Mouse (Mus musculus) frontal cortex, adult 2 months (tissue): ENCODE data around the gene Cdc20b. TPM values are rescaled to one million over a fixed set of nuclear protein-coding genes. Genes with fewer than 3 reads are reported as not detected.
A peak's percentile ranks its signal among the peaks of the same experiment; 100 is the strongest.

Experiments
- DNase-seq, 2 experiments: peaks; one replicate each; pipeline ENCODE4 v3.0.0; 2022; ENCODE audit warnings: low spot score in 1 of 2; ENCODE audit errors: extremely low spot score in 1 of 2
- polyA plus RNA-seq: library from polyadenylated mRNA; depleted of rRNA; stranded (reverse); fragments of >200 nt; gene quantifications from 2 replicates; pipeline ENCODE4 v1.2.3, GENCODE M21; 2012; rRNA removed

The Cdc20b gene
- polyA plus RNA-seq, 1 experiment = 0.06 TPM

DNA sequence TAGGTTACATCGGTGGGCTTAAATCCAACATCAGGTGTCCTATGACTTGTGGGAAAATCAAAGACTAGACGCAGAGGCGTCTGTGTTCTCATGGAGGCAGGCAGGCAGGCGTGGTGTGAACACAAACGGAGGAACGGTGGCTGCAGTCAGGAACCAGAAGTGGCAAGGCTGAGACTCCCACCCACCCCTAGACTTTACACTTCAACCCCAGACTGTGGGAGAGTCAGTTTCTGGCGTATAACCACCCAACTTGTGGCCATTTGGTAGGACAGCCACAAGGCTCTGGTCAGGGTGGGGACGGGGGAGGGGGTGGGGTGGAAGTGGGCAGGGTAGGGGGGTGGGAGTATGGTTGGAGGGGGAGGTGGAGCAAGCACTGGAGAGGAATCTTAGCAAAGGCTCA lies 55.6 kb downstream of the Cdc20b start:
- no peak for DNase-seq

DNA sequence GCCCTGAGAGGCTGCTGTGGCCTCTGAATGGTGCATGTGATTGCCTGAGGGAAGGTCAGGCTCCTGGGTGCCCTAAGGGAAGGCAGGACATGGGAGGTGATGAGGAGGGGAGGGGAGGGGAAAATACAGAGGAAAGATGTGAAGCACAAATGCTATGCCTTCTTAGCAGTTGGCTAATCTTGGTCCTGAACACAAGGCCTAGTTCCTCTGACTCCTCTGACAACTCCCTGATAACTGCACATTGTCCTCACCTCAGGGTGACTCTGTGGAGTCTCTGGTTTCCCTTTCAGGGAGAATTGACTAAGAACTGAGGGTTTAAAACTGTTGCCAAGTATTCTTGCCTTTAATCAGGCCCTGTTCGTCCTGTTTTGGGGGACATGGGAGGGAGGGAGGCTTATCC lies 59.7 kb downstream of the Cdc20b start:
- no peak for DNase-seq

DNA sequence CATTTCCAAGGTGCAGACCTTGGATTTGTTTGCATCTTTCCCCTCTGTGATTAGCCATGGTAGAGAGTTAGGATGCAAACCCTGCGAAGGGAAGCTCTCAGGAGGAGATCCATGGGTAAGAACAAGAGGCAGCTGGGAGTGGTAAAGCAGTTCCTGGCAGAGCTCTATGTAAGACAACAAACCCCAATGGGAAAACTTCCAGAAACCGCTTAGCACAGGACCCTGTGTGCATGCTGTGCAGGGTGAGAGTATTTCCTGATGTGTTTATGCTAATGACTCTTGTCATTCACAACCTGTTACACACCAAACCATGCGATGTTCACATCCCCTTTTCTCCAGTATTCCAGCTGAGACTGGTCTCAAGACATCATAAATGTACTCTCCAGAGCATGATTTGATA lies 62.1 kb downstream of the Cdc20b start:
- DNase-seq = no peak

DNA sequence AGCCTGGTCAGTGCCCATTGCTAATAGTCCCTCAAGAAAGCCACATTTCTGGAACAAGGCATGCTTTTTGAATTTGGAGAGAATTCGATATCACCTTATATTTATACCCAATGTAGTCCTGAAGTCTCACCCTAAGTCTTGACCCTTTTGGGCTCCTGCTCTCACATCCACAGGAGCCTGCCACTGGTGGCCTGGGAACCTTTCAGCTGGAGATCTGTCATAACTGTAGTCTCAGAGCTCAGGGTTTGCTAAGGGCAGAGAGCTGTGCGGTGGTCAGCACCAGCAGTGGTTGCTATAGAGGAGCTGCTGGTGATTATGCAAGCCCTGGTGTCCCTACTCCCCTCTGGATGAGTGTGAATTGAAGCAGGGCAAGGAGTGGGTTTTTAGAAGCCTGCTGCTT lies 63.5 kb downstream of the Cdc20b start:
- DNase-seq = no peak

DNA sequence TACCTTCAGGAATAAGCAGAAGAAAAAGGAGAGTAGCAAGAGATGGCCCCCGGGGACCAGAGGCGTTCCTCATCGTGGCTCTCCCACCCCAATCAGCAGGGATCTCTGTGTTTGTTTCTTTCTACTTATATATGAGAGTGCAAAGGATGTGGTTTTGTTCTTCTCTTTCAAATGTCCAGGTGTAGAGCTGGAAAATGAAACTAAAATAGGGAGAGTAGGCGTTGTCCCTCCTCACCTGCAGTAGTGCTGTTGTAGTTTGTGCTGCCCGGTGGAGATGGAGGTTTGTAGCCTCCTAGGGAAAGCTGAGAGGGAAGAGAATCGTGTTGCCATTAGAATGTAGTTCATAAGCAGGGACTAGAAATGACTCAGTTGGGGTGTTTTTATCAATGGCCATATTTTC lies 66.0 kb downstream of the Cdc20b start, which contains the start of gene Gzma:
TSS of gene Gzma (minus strand) at position 103 of the 400 bp plus-strand sequence.
- DNase-seq = no peak

DNA sequence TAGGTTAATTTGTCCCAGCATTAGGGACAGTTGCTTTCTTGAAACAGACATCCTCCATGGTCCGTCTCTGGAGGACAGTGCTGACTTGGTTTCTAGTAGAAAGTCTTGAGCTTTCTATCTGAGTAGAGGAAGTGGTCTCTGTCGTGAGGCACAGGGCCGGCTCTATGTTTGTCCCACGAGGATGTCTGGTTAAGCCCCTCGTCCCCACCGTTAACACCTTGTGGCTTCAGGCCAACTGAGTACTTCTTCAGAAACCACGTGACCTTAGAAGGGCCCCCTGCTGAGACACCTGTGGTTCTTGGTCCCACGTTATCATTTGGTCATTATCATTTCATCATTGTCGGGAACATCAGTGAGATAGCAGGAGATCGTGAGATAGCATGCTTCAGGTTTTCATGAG lies 66.9 kb downstream of the Cdc20b start:
- DNase-seq = no peak

DNA sequence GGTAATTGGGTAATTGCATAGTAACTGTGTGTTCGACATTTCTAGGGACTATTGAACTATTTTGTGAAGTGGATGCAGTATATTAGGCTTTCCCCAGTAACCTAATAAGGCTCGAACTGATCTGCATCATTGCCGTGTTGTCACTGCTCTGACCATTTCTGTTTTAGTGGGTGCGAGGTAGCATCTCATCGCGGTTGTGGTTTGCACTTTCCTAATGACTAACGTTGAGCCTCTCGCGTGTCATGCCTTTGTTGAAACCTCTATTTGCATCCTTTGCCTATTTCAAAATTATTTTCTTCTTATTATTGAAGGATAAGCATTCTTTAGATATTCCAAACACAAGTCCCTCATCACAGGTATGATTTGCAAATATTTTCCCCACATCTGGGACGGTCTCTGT lies 69.8 kb downstream of the Cdc20b start:
- no peak for DNase-seq

DNA sequence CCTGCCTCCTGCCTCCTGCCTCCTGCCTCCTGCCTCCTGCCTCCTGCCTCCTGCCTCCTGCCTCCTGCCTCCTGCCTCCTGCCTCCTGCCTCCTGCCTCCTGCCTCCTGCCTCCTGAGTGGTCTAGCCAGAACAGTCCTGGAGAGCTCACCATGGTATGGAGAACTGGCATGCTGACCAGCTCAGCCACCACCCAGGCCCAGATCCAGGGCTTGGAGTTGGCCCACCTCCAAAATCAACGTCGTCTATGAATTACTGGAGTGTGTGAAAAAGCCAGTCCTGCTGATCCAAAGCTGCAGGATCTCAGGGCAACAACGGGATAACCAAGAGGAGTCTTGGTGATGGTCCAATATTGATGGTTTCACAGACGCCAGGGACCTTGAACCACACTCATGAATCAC lies 84.1 kb downstream of the Cdc20b start:
- DNase-seq = no peak

DNA sequence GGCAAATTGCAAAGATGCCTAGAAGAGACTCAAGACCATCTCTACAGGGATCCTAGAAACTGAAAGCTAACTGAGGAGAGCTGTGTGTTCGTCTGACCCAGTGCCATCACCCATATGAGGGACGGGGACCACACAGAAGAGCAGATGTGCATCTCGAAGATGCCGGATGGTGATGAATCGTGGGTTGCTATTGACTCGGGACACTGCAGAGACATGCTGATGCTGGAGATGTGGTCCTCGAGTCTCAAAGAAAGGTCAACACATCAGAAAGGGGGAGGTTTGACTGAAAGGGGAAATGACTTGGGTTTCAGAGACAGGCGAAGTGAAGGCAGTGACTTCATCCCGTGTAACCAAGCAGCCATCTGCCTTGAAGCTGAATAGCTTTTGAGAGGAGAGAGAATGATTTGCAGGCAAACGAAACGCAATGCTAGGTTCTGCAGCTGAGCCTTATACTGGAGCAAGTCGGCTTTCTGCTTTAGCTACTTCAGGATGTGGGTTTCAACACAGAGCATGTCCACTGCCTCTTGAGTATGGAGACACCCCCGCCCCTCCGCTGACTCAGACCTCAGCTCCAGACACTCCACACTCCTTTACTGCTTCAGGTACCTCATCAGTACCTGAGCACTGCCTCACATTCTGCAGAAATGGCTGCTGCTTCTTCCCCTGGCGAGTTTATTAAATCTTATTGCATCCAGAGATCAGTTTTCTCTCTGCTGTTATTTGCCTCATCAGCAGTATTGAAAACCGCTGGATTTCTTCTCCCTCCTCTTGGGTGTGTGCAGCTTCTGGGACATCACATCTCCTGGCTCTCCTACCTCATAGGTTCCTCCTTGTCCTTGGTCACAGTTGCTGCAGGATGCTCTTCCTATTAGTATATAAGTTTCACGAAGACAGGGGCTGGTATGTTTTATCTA lies 85.7 kb downstream of the Cdc20b start:
- no peak for DNase-seq

DNA sequence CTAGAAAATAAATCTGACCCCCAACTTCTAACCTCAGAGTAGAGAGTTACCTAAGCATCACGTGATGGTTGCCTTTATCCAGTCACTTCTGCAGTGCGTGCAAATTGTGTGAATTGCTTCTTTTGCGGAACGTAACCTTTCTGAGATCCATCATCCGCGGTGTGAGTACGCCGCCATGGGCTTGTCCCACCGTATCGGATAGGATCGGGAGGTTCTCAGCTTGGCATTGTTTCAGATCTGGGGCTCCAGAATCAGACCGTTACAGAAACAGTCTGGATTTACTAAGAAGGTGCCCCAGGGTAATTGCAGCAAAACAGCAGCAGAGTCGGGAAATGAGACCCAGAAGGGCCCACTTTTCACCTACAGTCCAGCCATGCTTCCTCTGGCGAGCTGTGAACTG lies 86.4 kb downstream of the Cdc20b start:
- no peak for DNase-seq

DNA sequence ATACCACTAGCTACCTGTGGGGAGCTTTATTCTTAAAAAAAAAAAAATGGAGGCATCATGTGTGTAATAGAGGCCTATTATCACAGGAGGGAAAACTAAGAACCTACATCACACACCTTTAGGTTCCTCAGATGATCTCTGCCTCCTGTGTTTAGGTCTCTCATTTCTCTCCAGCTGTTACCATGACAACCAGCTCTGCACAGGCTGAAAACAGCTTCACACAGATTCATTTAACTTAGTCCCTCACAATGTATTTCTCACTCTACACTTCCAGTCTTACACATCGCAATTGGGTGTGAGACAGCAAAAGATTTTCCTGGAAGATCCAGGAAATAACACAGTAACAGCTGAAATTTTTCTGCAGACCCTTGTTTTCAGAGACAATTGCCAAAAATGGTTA lies 95.1 kb downstream of the Cdc20b start:
- peak; percentile 1 to 47 for DNase-seq

DNA sequence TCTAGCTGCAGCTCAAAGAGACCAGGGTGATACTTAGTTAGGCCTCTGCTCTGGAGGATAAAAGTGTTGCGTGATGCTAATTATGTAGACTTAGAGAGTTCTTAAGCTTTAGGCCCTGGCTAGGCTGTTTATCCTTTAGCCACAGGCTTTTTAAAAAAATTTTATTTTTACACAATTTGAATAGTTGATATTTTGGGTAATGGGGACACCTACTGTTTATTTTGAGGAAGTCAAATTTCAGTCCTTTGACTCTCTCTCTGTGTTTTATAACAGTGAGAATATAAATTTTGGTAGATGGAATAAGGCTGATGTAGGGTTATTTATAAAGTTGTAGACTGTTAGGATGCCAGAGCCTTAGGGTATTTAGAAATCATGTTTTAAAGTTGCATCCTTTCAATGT lies 104.7 kb downstream of the Cdc20b start:
- DNase-seq = peak in 1 of 2 experiments; percentile 2

Other genes with a start within 250 kb of the Cdc20b start
- 27.1 and 29.7 TPM in 2 replicates for gene Plpp1, start 234.3 kb upstream of the Cdc20b start, polyA plus RNA-seq
- gene Mtrex, start 107.7 kb upstream of the Cdc20b start, polyA plus RNA-seq = 41.4 and 42.7 TPM in 2 replicates
- gene Dhx29, start 107.7 kb upstream of the Cdc20b start, polyA plus RNA-seq = 10.9 and 11.1 TPM in 2 replicates
- gene Ccno, start 47.3 kb upstream of the Cdc20b start, polyA plus RNA-seq = 2.6 and 2.9 TPM in 2 replicates
- gene Mcidas, start 41.3 kb upstream of the Cdc20b start, polyA plus RNA-seq = 0.19 and 0.26 TPM in 2 replicates
- 12.8 and 13.4 TPM in 2 replicates for gene Gpx8, start 11.3 kb downstream of the Cdc20b start, polyA plus RNA-seq
- not detected in 2 replicates for gene Gzma, start 65.9 kb downstream of the Cdc20b start, polyA plus RNA-seq
- 0.44 and 0.56 TPM in 2 replicates for gene Esm1, start 174.5 kb downstream of the Cdc20b start, polyA plus RNA-seq
- gene Gzmk, start 190.8 kb downstream of the Cdc20b start, polyA plus RNA-seq = 0.15 and 0.24 TPM in 2 replicates